Mouse (Mus musculus): ENCODE measurements around the gene Insig1.

Gene Insig1

DNA sequence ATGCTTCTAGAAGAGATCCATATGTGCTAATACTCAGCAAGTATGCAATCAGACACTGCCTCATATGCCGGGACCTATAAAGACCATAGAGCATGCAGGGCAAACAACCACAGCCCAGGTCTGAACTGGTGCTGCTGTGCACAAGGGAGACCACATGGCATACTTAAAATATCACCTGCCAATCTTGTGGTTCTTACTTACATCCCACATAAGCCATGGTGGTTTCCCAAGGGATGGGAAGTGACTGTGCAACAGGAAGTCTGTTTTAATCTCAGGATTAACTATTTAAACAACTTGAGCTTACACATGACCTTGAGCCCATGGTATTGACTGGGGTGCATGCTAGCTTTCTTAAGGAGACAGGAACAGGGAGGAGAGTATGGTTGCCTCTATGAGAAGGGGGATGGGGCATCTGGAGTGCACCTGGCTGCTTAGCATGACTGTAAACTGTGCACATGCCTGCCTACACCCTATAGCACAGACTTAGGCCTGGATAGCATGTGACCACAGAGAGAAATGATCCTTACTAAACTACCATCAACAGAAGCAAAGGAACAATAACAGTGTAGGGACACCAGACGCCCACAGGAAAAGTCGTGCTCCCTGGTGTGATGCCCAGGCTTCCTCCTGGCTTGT, 7.1 kb upstream of the Insig1 start:
- in situ Hi-C loops (cut with MboI, MseI): no loop called here

DNA sequence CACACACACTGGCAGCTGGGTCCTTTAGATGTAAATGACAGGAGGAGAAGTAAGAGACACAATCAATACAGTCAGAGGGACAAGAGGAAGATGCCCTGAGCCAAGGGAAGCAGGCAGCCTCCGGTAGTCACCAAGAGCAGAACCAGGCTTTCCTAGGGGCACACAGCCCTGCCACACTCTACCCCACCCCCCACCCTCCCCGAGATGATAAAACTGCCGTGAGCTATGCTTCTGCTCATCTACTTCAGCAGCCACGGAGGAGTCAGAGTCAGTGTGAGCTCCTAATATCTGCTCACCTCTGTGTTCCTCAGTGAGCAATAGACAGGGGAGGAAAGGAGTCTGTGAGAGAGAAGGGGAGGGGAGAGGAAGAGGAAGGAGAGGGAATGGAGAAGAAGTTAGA, 5.9 kb upstream of the Insig1 start:
- in situ Hi-C loops (cut with MboI, MseI): loop anchor here (5.0 kb wide), 1 partner anchor 273 kb away; the partner anchor contains the start of gene Paxip1

GRCm38 (mm10) chr5:28066311-28066710, 4.9 kb upstream of the Insig1 start:
- in situ Hi-C loops (cut with MboI, MseI): loop anchor here (5.0 kb wide), 1 partner anchor 274 kb away; the partner anchor contains the start of gene Paxip1

DNA sequence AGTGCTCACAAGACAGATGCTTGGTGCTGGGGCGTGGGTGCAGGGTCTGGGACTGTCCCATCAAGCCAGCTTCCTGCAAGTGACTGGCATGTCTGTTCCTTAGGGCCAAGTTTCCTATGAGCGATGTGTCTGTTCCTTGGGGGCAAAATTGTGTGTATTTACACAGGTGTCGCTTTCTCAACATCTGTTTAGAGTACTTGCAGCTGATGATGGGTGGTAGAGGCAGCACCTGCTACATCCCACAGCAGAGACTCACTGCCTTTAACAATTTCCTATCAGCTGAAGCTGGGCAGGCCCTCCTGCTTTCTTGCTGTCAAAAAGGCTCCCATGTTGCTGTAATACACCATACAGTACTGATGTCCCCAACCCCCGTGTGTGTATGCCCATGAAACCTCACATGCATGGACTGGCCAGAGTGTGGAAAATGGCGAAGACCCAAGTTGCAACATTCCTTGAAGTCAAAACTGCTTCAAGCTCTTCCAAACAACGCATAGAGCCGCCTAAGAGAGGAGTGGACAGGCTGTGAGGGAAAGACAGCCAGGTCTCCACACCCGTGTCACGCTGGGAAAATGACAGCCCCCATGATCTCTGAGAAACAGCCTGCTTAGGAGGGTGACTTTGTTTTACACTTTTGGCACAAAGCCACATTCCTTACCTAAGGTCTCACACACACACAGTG, 875 bp upstream of the Insig1 start:
- in situ Hi-C loops (cut with MboI, MseI): loop anchor here (10.0 kb wide), 1 partner anchor 1125 kb away; the partner anchor contains the start of gene Rnf32

- in situ Hi-C loops (cut with MboI, MseI): loop anchor here (10.0 kb wide), 1 partner anchor 1123 kb away; the partner anchor contains the start of gene Rnf32
These were observed 477 bp downstream of the Insig1 start for GRCm38 (mm10) chr5:28071456-28072223.

- in situ Hi-C loops (cut with MboI, MseI): loop anchor here (10.0 kb wide), 1 partner anchor 1115 kb away; the partner anchor contains the start of gene Rnf32
These were observed 8.3 kb downstream of the Insig1 start for GRCm38 (mm10) chr5:28079431-28079830.

- in situ Hi-C loops (cut with MboI, MseI): no loop called here
These were observed 10.0 kb downstream of the Insig1 start for GRCm38 (mm10) chr5:28081127-28081526.

DNA sequence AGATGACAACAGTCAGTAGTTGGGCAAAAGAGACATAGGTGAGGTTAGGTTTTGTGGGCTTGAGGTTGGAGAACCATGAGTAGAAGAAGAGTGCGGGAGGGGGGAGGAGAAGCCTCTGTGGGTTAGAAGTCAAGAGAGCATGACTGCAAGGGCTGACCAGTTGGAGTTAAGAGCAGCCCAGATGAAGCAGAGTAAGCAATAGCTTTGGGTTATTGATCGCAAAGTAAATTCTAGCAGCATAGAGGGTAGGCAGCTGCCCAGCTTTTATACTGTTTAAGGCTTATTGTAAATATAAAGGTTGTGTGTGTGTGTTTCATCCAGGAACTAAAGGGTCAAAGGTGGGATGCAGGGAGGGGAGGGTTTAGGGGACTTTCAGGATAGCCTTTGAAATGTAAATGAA, 10.7 kb downstream of the Insig1 start:
- in situ Hi-C loops (cut with MboI, MseI): no loop called here

- in situ Hi-C loops (cut with MboI, MseI): no loop called here
These were observed 11.1 kb downstream of the Insig1 start for GRCm38 (mm10) chr5:28082312-28082711.

- in situ Hi-C loops (cut with MboI, MseI): no loop called here
These were observed 11.6 kb downstream of the Insig1 start for GRCm38 (mm10) chr5:28082796-28083195.

DNA sequence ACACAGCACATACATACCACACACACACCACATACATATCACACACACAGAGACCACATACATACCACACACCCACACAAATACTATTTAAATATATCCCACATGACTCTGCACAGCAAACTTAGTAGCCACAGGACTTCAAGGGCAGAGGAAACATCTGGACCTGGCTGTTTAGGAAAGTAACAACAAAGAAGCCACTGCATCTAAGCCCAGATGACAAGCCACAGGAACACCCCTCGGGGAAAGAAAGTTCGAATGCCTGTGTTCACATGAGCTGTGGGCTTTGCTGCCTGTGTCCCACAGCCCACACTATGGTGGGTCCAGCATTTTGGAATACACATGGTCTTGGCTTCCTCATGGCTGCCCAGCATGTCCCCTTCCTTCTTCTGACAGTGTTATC, 13.6 kb downstream of the Insig1 start:
- in situ Hi-C loops (cut with MboI, MseI): loop anchor here (5.0 kb wide), 1 partner anchor 87 kb away; no protein-coding TSS in a partner anchor

GRCm38 (mm10) chr5:28090547-28090946, 19.4 kb downstream of the Insig1 start:
- in situ Hi-C loops (cut with MboI, MseI): no loop called here

DNA sequence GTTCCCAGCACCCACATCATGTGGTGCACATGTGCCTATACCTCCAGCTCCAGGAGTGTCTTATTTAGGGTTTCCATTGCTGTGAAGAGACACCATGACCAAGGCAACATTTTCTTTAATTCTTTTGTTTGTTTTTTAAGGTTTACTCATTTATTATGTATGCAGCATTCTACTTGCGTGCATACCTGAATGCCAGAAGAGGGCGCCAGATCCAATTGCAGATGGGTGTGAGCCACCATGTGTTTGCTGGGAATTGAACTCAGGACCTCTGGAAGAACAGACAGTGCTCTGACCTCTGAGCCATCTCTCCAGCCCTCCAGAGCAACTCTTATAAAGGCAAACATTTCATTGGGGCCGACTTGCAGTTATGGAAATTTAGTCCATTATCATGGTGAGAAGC, 21.2 kb downstream of the Insig1 start:
- in situ Hi-C loops (cut with MboI, MseI): no loop called here

DNA sequence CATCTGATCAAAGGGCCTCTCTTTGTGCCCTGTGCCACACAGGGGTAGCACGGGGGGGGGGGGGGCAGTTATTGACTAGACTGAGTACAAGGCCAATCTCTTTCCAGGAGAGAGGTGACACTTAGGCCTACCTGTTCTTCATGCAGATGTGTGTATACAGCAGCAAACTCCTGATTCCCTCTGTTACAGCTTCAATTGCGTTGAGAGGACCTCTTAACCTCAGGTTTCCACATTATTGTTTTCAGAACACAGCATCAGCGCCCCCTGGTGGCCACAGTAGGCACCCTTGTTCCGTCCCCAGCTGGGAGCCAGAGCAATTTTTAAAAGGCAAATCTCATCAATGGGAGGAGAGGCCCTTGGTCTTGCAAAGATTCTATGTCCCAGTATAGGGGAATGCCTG, 22.7 kb downstream of the Insig1 start:
- in situ Hi-C loops (cut with MboI, MseI): no loop called here

DNA sequence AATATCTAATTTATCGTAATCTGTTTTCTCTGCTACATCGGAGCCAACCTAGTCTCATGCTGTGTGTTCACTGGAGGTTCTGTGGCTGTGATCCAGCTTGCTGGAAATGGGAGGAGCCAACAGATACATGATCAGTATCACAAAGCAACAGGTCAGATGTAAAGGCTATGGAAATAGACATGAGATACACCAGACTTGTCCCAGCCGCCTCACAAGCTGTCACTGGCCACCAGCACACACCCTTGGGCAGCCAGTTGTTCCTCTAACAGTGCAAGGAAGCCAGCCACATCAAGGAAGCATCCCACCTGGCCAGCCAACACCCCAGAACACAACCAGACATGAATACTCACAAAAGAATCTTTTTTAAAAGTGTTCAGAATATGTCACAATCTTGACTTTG, 23.2 kb downstream of the Insig1 start:
- in situ Hi-C loops (cut with MboI, MseI): no loop called here

DNA sequence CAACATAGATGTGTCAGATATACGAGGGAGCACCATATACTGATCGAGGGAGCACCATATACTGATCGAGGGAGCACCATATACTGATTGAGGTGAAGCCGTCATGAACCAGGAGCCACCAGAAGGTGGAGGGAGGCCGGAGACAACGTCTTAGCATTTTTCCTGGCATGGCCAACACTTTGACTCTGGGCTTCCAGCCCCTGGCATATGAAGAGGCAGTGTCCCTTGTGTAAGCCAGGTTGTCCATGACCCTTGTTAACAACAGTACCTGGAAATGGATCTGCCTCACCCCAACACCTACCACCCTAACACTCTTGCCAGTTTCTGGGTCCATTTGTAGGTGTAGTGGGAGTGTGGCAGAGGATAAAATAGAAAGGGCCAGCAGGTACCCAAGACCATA, 23.7 kb downstream of the Insig1 start:
- in situ Hi-C loops (cut with MboI, MseI): loop anchor here (5.0 kb wide), 1 partner anchor 243 kb away; no protein-coding TSS in a partner anchor

- in situ Hi-C loops (cut with MboI, MseI): loop anchor here (5.0 kb wide), 1 partner anchor 243 kb away; no protein-coding TSS in a partner anchor
These were observed 24.5 kb downstream of the Insig1 start for GRCm38 (mm10) chr5:28095671-28096070.

GRCm38 (mm10) chr5:28106966-28107365, 35.8 kb downstream of the Insig1 start:
- in situ Hi-C loops (cut with MboI, MseI): no loop called here

DNA sequence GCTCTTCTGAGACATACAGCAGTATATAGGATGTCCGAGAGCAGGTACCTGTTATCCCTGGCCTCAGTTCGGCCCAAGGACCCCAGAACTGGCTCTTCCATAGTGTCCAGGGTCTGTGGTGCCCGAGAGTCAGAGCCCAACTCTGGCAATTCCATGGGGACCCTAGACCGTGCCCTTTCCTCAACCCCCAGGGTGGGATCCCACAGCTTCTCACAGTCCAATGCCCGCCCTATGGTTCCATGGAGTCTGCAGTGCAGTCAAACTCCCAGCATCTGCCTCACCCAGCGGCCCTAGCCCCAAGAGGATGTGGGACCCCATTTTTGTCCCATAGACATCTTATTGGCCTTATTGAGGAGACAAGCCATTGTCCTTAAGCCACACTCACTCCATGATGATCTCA, 36.8 kb downstream of the Insig1 start:
- in situ Hi-C loops (cut with MboI, MseI): no loop called here

GRCm38 (mm10) chr5:28110881-28111280, 39.7 kb downstream of the Insig1 start:
- in situ Hi-C loops (cut with MboI, MseI): no loop called here

DNA sequence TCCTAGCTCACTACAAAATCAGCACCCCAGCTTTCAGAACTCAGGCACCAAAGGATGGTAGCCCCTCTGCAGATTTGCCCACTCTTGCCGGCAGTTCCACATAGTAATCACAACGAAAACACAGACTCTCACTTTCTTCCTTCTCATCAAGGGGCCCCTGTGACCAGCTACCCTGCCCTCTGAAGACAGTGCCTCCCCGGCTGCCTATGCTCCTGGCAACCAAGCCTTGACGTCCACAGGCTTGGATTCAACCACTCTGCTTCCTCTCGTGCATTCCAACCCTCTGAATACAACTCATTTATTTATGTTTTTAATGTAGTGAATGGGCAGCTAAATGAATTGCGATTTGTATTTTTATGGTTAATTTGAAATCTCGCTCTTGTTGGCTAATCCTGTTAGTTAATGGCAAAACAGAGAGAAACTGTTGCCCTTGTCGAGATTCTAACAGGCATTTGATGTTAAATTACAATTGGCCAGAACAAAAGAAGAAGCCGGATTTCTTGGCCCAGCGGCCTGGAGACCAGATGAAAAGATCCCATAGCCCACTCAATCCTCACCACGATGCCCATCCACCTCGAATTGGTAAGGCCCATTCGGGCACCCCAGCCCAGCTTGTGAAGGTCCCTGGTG, 46.2 kb downstream of the Insig1 start:
- in situ Hi-C loops (cut with MboI, MseI): no loop called here

Data from regulatory T cell (primary cell).